Mouse (Mus musculus) gastrocnemius, postnatal 25 days (tissue): ENCODE measurements around the gene Dlx4. TPM values are rescaled to one million over a fixed set of nuclear protein-coding genes. Genes with fewer than 3 reads are reported as not detected.

ENCODE experiments used
- DNase-seq: peaks from one replicate; pipeline ENCODE4 v3.0.0; 2022
- total RNA-seq, 2 experiments: library from RNA; stranded (reverse); gene quantifications; 1 replicate in 1 of 2; 2 replicates in 1 of 2; pipeline ENCODE4 v1.2.3; 2021

Dlx4 gene
- total RNA-seq, 2 experiments from 2014 or later, result not detected

- DNase-seq, result no peak
These were observed 43.7 kb downstream of the Dlx4 start for GRCm38 (mm10) chr11:95102161-95102904.

GRCm38 (mm10) chr11:95101071-95101788 lies 44.8 kb downstream of the Dlx4 start:
- no peak for DNase-seq

- no peak for DNase-seq
These were observed 45.7 kb downstream of the Dlx4 start for GRCm38 (mm10) chr11:95100393-95100792.

- DNase-seq, result no peak
These were observed 47.5 kb downstream of the Dlx4 start for GRCm38 (mm10) chr11:95098346-95099095.

GRCm38 (mm10) chr11:95097889-95098288 lies 48.2 kb downstream of the Dlx4 start:
- DNase-seq, result no peak

GRCm38 (mm10) chr11:95096608-95097373 lies 49.3 kb downstream of the Dlx4 start:
- no peak for DNase-seq

- no peak for DNase-seq
These were observed 50.5 kb downstream of the Dlx4 start for GRCm38 (mm10) chr11:95095596-95095995.

GRCm38 (mm10) chr11:95093077-95093476 lies 53.0 kb downstream of the Dlx4 start:
- DNase-seq, result no peak

Other genes with a start within 250 kb of the Dlx4 start
- 1,000 to 10,000 TPM; 1,080 to 1,200 TPM for gene Col1a1, start 210.0 kb downstream of the Dlx4 start, total RNA-seq
- gene Hils1, start 178.7 kb downstream of the Dlx4 start, total RNA-seq, result not detected
- gene Sgca, start 169.9 kb downstream of the Dlx4 start, total RNA-seq, result 100 to 1,000 TPM; 255 to 276 TPM
- gene Ppp1r9b, start 155.2 kb downstream of the Dlx4 start, total RNA-seq, result 10 to 100 TPM; 21.8 to 30.0 TPM
- under 1 TPM; 0.61 to 0.80 TPM for gene Samd14, start 136.4 kb downstream of the Dlx4 start, total RNA-seq
- gene Pdk2, start 104.9 kb downstream of the Dlx4 start, total RNA-seq, result 100 to 1,000 TPM; 351 to 396 TPM
- 1 to 10 TPM; 2.9 to 5.4 TPM for gene Itga3, start 69.5 kb downstream of the Dlx4 start, total RNA-seq
- not detected for gene Dlx3, start 26.1 kb downstream of the Dlx4 start, total RNA-seq
- under 1 TPM; 0.23 to 0.35 TPM for gene Tac4, start 115.3 kb upstream of the Dlx4 start, total RNA-seq
- 10 to 100 TPM; 16.9 to 19.6 TPM for gene Kat7, start 164.0 kb upstream of the Dlx4 start, total RNA-seq
- 1 to 10 TPM; 4.2 to 4.5 TPM for gene Fam117a, start 190.8 kb upstream of the Dlx4 start, total RNA-seq
- 10 to 100 TPM; 38.8 to 40.7 TPM for gene Slc35b1, start 238.4 kb upstream of the Dlx4 start, total RNA-seq